Mouse (Mus musculus) thymus, adult 18-20 months (tissue): ENCODE results near the gene Birc7.
A peak's percentile ranks its signal among the peaks of the same experiment; 100 is the strongest.

Source experiments
- DNase-seq, 2 experiments: peaks; one replicate each; pipeline ENCODE4 v3.0.0; 2022; ENCODE audit warnings: mixed read lengths in 2 of 2

The Birc7 gene

GRCm38 (mm10) chr2:180905556-180906221 is 23.1 kb upstream of the Birc7 start:
- no peak for DNase-seq

- no peak for DNase-seq
Observed at GRCm38 (mm10) chr2:180910928-180911327, 17.9 kb upstream of the Birc7 start.

GRCm38 (mm10) chr2:180915886-180916433 is 12.9 kb upstream of the Birc7 start:
- DNase-seq: no peak

- peak; percentile 44 for DNase-seq
Observed at GRCm38 (mm10) chr2:180919913-180920809, 8.7 kb upstream of the Birc7 start.

GRCm38 (mm10) chr2:180920810-180921400 is 7.9 kb upstream of the Birc7 start, which contains the start of gene Ythdf1:
TSS of gene Ythdf1 (minus strand) at chr2:180920949.
- DNase-seq: peak; percentile 96 to 97

GRCm38 (mm10) chr2:180922739-180923138 is 6.1 kb upstream of the Birc7 start:
- no peak for DNase-seq

- peak; percentile 17 to 18 for DNase-seq
Observed at GRCm38 (mm10) chr2:180925176-180925575, 3.6 kb upstream of the Birc7 start.

GRCm38 (mm10) chr2:180932418-180932817 is 3.6 kb downstream of the Birc7 start:
- DNase-seq: no peak

- no peak for DNase-seq
Observed at GRCm38 (mm10) chr2:180940187-180940586, 11.4 kb downstream of the Birc7 start.

- no peak for DNase-seq
Observed at GRCm38 (mm10) chr2:180941869-180942268, 13.0 kb downstream of the Birc7 start.

- DNase-seq: no peak
Observed at GRCm38 (mm10) chr2:180949947-180950346, 21.1 kb downstream of the Birc7 start.

- no peak for DNase-seq
Observed at GRCm38 (mm10) chr2:180952731-180953171, 23.9 kb downstream of the Birc7 start.

GRCm38 (mm10) chr2:180953638-180954037 is 24.8 kb downstream of the Birc7 start:
- no peak for DNase-seq

GRCm38 (mm10) chr2:180954061-180955047 is 25.5 kb downstream of the Birc7 start, which contains the start of gene Nkain4:
TSS of gene Nkain4 (minus strand) at chr2:180954699.
- no peak for DNase-seq

GRCm38 (mm10) chr2:180959605-180960004 is 30.8 kb downstream of the Birc7 start:
- DNase-seq: no peak

- DNase-seq: no peak
Observed at GRCm38 (mm10) chr2:180960187-180960586, 31.4 kb downstream of the Birc7 start.

- DNase-seq: no peak
Observed at GRCm38 (mm10) chr2:180962616-180963308, 33.9 kb downstream of the Birc7 start.

- peak; percentile 30 to 36 for DNase-seq
Observed at GRCm38 (mm10) chr2:180963956-180964355, 35.1 kb downstream of the Birc7 start.

GRCm38 (mm10) chr2:180966092-180966882 is 37.5 kb downstream of the Birc7 start:
- DNase-seq: no peak
